Mouse (Mus musculus) retina, postnatal 1 day (tissue): ENCODE results near the gene Slc38a1.

Experiments
- DNase-seq: peaks from one replicate; pipeline ENCODE4 v3.0.0-alpha.2; 2012

The Slc38a1 gene

GRCm38 (mm10) chr15:96657576-96658274 is 15.0 kb upstream of the Slc38a1 start:
- DNase-seq = no peak

DNA sequence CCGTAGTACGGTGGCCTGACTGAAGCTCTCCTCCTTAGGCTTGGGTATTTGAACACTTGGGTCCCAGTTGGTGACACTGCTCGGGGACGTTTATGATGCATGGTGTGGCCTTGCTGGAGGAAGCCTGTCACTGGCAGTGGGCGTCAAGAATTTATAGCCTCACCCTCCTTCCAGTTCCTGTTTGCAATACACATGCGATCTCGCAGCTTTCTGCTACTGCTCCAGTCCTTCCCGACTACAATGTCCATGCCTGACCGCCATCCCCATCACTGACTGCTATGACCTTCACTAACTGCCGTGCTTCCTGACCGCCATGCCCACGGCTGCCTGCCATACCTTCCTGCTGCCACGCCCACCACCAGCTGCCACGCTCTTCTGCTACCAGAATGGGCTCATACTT is 12.8 kb upstream of the Slc38a1 start:
- DNase-seq = no peak

DNA sequence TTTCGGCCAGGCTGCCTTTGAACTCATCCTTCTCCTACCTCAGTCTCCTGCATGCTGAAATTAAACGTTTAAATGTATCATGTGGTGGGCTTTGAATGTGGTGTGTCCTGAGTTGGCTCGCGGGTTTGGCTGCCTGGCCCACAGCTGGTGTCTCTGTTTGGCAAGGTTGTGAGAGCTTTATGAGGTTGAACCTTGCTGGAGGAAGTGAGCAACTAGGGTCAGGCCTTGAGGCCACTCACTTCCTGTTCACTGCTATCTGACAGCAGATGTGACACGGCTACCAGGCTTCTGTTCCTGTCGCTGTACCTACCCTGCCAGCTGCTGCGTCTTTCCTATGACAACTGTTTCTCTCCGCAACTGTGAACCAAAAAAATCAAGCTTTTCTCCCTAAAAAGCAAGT is 12.0 kb upstream of the Slc38a1 start:
- no peak for DNase-seq

- DNase-seq = no peak
Measured at GRCm38 (mm10) chr15:96653011-96653410, 10.3 kb upstream of the Slc38a1 start.

GRCm38 (mm10) chr15:96652531-96652930 is 9.8 kb upstream of the Slc38a1 start:
- no peak for DNase-seq

GRCm38 (mm10) chr15:96647376-96647775 is 4.7 kb upstream of the Slc38a1 start:
- DNase-seq = peak; percentile 39

DNA sequence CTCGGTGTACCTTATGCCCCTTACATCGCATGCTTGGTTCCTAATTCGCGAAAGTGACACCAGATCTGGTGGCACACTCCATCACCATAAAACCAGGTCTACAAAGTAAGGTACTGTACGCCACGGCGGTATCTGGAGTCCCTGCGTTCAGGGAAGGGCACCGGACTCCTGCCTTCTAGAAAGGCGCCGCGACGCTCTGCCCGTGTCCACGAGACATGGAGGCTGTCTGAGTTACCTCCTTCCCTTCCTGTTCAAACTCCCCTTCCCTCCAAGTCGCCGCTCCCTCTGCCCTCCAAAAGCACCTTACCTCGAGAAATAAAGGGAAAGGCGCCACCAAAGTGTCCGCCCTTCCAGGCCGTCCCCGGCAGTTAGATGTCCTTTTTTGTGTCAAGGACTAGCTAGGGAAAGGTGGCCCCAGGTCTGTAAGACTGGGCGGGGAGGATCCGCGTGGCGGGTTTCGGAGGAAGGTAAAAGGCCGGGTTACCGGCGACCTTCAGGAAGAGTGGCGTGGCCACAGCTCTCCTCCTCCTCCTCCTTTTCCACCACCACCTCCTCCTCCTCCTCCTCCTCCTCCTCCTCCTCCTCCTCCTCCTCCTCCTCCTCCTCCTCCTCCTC is 785 bp downstream of the Slc38a1 start:
- DNase-seq = peak; percentile 49

DNA sequence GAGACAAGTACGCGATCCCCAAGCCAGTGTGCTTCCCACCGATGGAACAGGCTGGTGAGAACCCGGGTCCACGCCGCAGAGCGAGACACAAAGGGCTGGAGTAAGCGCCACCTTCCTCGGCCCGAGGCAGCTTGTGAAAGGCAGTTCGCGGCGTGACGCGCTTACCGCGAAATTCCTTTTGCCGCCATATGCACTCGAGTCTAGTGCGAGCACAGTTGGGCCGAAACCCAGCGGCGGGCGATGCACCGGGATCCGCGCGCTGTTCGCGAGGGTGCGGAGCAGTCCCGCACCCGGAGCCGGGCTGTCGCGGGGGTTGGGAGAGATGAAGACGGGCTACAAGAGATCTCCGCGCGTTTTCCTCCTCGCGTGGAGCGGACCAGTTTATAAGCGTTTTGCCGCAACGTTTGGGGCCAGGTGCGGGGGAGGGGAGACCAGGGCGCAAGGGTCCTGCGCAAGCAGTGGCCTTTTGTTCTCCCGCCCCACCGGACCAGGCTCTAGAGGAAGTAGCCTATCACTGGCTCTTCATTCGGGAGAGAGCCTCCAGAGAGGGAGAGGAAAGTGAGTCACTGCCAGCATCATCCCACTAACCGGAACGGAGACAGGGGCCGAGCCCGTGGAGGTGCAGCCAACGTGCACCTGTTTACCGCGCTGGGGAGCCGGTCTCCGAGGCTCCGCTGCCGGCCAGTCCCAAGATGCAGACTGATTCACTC is 1.4 kb downstream of the Slc38a1 start:
- peak; percentile 86 for DNase-seq

DNA sequence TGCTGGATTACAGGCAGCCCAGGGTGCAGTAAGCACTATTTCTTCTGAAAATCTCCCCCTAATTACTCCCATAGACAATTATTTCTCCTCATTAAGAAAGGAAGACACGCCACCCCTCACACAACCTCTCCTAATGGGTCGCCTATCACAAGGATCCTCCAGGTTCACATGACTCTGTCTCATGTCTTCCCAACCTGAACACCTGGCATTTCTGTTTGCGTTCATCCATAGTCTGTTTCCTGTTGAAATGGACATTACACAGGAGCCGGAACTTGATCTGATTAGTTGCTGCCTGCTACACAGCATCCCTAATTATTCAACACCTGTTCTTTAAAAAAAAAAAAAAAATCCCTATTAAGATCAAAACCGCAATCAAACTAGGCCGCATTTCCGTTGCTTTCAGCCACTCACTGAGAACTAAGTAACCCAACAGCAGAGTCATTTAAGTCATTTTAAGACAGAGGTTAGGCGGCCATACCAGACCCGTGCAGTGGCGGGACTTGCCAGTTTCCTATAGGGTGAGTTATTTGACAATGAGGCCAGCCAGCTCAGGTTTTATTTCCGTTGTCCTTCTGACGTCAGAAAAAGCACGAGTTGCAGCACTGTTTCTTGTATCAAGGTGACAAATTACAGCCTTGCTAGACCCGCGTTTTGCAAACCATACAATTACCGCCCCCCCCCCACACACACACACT is 2.3 kb downstream of the Slc38a1 start:
- peak; percentile 68 for DNase-seq

GRCm38 (mm10) chr15:96639630-96640029 is 3.1 kb downstream of the Slc38a1 start:
- DNase-seq = no peak

- no peak for DNase-seq
Measured at GRCm38 (mm10) chr15:96638656-96639055, 4.1 kb downstream of the Slc38a1 start.

DNA sequence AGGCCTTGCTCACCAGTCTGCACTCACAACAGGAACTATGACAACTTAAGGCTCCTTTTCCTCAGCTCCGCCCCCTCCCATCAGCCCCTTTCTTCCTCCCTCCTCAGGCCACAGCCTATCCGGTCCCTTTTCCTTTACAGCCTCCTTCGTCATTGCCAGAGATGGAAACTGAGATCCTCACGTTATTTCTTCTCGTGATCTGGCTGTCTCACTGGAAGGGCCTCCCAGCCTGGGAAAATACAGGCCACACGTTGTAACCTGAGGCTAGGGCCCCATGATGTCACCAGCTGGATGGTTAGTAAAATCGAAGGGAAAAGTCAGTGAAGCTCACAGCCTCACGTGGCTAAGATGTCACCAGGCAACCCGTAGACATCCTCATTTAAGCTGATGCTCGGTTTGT is 4.5 kb downstream of the Slc38a1 start:
- peak; percentile 62 for DNase-seq

DNA sequence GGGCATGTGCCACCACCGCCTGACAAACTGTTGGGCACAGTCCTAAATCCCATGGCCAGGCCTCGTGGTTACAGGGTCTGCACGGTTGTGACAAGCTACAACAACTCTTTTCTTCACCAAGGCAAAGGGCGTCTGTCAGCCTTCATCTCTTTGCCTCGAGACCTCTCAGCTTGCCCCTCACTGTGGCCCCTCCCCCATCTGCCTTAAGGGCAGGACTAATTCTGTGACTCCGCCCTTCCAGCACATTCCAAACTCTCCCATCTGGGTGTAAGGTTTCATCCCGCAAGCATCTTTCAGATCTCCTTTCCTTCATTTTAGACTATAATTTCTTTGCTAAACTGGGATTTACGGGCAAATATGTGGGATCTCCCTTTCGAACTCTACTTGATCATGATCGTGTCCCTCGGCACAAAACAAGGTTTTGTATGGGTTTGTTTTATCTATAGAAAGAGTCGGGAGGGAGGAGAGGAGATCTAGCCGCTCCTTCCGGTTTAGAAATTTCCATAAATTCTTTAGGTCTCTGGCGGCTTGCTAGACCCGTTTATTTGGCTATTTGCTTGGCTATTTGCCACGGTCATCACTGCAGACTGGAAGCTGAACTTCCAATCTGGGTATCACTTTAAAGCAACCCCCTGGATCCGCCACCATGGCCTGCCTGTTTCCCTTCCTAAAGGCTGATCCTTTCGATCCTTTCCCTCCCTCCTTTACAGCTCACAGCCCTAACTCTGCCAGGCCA is 7.9 kb downstream of the Slc38a1 start:
- no peak for DNase-seq

- no peak for DNase-seq
Measured at GRCm38 (mm10) chr15:96632201-96632600, 10.5 kb downstream of the Slc38a1 start.

DNA sequence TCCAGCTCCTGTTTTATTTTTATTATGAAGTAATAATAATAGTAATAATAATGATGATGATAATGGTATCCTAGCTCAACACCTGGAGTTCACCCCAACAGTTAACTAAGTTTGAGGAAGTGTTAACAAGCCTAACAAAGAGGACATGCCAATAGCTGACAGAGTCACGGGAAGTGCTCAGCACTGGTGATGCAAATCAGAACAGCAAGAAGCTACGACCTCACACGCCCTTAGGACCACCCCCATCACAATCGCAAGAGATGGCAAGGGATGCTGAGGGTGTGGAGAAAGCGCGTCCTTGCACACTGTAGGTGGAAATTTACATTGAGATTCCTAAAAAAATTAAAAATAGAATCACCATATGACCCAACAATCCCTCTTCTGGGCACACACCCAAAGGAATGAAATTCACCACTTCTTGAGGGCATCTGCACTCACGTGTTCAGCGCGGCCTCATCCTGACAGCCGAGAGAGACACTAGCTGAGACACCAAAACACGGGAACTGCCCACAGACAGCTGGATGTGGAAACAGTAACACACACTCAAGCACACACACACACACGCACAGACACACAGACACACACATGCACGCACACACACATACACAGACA is 11.5 kb downstream of the Slc38a1 start:
- no peak for DNase-seq

DNA sequence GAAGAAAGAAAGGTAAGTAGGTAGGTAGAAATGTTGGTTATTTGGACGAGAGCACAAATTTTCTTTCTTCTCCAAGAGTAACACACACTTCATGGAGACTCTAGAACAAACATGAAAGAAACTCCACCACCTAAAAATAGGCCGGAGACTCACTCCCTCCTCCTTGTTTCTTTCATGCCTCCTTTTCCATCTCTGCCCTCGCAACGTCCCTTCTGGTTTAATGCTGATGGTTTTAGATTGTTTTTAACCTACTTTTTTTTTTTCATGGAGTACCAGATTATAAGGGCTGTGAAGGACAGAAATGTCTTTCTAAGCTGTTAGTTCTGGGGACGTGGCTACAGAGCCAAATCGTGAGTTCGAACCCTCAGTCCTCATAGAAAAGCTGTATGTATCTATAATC is 14.5 kb downstream of the Slc38a1 start:
- DNase-seq = no peak

DNA sequence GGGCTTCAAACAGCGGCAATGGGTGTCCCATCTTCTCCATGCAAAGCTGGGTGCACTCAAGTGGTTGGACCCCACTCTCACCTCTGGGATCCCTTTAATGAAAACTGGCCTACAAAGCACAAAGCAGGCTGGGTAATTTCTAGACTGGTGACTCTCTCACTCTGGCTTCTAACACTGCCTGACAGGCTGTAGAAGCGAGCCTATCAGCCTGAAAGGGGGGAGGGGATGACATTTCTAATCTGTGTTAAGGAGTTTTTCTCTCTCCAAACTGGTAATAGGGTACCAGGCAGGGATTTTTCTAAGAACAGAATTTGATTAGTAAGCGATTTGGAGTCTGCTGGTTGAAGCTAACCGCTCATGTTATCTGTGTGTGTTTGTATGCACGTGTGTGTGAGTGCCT is 15.8 kb downstream of the Slc38a1 start:
- peak; percentile 62 for DNase-seq

DNA sequence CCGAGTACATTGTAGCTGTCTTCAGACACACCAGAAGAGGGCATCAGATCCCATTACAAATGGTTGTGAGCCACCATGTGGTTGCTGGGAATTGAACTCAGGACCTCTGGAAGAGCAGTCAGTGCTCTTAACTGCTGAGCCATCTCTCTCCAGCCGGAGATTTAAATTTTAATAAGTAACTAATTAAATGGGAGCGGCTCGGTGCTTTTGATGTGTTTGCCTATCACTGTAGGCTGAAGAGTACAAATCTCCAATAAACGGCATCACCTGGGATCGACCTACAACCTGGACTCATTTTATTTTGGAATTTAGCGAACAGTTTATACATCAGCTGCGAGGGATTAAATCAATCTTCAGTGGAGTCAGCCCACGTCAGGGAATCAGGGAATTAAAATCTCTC is 17.7 kb downstream of the Slc38a1 start:
- DNase-seq = peak; percentile 40

- no peak for DNase-seq
Measured at GRCm38 (mm10) chr15:96622376-96622775, 20.3 kb downstream of the Slc38a1 start.

GRCm38 (mm10) chr15:96621686-96622085 is 21.0 kb downstream of the Slc38a1 start:
- no peak for DNase-seq

- DNase-seq = no peak
Measured at GRCm38 (mm10) chr15:96617555-96617954, 25.2 kb downstream of the Slc38a1 start.

- DNase-seq = no peak
Measured at GRCm38 (mm10) chr15:96608671-96609070, 34.0 kb downstream of the Slc38a1 start.
